Mouse (Mus musculus) adrenal gland, postnatal 25 days (tissue): ENCODE measurements around the gene Prtg. TPM values are rescaled to one million over a fixed set of nuclear protein-coding genes. Genes with fewer than 3 reads are reported as not detected.
A peak's percentile ranks its signal among the peaks of the same experiment; 100 is the strongest.

Experiments used
- DNase-seq: peaks from one replicate; pipeline ENCODE4 v3.0.0; 2021; ENCODE audit warnings: mixed read lengths
- total RNA-seq: library from RNA; stranded (reverse); gene quantifications from 2 replicates; pipeline ENCODE4 v1.2.3, GENCODE M21; 2021

Gene Prtg
- total RNA-seq, 1 experiment from 2014 or later: 0.58 TPM

DNA sequence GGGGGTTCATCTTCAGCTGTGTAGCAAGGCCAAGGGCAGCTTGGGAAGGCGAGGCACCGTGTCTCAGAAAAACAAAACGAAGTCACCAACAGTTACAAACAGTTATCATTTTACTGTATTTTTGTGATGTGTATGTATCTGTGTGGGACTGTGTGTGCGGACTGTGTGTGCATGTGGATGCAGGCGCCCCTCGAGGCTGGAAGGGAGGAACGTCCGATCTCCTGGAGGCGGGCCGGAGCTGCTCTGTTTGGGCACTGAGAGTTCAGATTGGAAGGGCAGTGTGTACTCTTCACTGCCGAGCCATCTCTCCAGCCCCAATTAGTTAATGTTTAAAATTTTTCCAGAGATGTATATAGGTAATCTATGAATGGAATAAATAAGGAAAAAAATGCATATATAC is 55.5 kb downstream of the Prtg start:
- DNase-seq: no peak

DNA sequence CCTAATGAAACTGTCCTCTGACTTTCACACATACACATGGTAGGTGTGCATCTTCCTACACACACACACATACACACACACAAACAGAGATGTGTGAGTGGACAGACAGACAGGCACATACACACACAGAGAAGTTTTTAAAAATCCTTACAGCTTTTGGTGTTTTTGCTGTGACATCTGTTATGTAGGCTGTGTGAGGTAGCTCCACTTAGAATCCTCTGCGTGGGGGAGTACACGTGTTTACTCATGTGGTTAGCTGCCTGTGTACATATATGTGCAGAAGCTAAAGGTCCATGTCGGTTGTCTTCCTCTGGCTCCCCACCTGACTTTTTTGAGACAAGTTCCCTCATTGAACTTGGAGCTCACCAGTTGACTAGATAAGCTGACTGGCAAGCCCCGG is 56.3 kb downstream of the Prtg start:
- DNase-seq: no peak

DNA sequence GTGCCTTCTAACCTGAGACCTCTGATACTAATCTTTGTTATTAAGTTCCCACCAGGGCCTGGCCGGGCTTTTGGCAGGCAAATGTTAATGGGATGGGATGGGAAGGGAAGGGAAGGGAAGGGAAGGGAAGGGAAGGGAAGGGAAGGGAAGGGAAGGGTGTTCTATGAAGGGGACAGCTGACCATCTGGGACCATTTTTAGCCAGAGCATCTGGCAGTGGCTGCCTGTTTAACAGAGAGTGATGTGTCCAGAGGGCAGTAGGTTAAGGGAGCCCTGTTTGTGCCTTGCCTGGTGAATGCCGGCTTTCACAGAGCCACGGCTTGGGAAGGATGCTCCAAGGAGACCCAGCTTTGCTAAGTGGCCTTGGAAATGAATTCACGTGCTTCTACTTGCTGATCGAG is 57.1 kb downstream of the Prtg start:
- DNase-seq: no peak

DNA sequence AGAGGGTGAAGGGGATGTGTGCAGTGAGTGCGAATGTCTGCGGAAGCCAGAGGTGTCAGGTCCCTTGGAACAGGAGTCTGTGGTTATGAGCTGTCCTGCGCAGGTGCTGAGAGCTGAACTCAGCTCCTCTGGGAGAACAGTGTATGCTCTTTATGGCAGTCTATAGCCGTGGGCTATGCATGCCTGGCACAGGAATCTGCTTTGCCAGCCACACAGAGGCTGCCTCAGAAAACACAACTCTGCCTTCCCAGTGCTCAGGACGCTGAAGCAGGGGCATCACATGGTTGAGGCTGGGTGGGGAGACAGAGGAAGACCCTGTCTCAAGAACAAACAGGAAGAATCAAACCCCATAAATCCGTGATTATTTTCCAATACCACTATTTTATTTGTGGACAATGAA is 60.8 kb downstream of the Prtg start:
- no peak for DNase-seq

DNA sequence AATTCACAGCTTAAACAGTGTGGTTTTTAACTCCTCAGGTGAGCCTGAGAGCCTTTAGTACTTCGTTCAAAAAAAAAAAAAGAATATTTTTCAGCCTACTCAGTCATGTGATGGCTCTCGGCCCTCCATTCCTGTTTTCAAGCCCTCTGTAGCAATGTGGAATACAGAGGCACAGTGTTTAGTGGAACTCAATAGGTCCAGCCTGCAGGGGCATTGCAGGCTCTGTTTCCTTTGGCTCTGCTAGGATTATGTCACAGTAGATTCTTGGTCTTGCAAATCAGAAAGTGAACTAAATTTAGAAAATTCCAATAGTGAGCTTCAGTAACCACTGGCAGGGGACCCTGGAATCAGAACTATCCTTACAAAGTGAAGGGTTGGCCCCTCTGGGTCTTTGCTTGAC is 62.1 kb downstream of the Prtg start:
- no peak for DNase-seq

DNA sequence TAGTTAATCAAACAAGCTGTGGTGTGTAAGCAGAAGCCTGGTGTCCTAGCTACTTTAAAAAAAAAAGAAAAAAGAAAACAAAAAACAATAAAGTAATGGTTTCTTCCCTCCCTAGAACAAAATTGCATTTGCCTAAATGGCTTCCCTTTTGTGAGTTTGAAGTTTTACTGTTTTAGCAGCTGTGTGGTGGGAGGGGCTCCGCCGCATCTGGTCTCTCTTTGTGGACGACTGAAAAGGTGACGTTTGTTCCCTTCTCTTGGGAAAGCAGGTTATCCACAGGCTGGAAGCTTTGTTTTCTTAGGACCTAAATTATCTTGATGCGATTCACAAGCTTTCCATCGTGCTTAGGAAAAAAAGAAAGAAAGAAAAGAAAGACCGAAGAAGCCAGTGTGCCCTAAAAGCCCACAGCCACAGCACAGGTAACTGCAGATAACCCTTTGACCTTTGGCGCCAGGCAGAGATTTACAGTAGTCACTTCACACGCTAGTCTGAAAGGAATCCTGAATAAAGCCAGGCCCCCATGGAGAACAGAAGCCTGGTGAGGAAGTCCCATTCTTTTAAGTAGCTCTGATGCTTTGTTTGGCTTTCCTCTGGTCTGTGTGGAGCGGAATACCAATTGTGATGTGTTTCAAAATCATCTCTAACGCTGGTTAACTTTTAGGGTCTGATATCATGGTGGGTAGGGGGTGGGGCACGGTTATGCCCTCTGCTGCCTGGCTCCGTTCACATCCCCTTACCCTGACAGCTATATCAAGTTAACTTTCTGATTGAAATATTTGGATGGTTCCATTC is 65.0 kb downstream of the Prtg start:
- DNase-seq: no peak

DNA sequence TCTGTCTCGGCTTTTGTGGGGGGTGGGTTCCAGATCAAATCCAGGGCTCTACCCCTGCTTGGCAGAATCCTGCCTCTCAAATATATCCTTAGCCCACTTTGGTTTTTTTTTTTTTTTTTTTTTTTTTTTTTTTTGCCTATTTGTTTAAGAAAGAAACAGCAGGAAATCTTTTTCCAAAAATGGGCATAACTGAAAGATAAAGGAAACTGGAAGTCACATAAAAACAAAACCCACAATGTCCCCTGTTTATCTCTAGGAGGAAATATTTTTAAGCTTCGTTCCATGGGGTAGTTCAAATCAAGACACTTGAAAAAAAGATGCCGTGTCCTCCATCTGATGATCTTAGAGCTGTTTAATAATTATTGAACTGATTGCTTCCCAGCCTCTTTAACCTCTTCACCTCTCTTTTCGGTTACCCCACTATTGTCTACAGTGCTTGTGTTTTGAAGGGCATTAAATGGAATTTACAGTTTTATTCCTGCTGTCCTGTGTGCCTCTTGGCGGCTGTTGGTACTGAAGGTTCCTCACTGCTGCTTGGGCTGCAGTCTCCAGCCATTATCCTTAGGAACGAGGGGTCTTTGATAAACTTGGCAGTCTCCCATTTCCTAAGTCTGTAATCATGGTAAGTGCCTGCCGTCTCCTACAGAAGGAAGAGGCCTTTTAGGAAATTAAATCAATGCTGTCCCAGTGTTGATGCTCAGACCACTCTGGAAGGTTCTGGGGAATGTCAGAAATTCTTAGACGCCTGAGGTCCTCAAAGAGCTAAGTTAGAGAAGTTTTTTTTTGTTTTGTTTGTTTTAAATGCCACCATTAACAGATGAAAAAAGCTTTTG is 65.8 kb downstream of the Prtg start:
- no peak for DNase-seq

DNA sequence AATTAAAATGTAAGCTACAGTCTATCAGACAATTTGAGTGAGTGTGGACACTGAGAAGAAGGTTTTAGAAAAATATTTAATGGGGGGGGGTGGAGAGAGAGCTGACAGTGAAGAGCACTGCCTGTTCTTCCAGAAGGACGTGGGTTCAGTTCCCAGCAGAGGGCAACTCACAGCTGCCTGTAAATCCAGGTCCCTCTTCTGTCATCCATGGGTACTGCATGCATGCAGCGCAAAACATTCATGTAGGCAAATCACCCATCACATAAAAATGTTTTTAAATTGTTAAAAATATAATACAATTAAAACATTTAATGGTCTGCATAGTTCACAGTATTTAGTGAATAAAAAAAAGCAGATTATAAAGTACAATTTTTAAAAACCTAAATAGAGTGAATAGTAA is 69.2 kb downstream of the Prtg start:
- DNase-seq: no peak

DNA sequence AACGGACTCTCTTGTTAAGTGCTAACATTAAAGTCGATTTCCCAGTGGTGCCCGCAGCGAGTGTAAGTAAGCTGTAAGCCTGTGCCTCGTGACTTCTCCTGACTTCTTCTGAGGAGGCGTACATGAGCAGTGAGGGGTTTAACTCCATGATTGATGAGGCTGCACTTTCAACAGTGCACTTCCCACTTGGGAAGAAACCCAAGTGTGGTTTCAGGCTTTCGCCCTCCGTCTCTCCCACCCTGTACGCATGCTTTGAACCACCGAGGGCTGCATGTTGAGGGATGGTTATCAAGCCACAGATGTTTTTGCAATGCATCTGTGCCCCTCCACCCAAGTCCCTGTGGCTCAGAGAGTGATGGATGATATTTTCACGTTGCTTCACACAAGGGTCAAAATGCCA is 71.2 kb downstream of the Prtg start:
- no peak for DNase-seq

DNA sequence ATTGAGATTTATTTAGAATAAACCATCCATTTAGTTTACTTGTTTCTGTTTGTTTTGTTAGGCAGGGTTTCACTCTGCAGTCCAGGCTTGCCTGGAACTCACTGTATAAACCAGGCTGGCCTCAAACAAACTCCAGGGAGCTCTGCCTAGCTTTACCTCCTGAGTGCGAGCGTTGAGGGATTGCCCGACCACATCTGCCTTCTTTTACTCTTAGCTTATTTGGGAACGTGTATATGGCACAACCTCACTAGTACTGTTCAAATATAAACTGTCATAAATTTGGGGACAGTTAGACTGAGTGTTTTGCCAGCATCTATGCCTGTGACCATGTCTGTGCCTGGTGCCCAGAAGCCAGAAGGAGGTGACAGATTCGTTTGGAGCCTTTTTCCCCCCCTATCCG is 72.0 kb downstream of the Prtg start:
- DNase-seq: no peak

DNA sequence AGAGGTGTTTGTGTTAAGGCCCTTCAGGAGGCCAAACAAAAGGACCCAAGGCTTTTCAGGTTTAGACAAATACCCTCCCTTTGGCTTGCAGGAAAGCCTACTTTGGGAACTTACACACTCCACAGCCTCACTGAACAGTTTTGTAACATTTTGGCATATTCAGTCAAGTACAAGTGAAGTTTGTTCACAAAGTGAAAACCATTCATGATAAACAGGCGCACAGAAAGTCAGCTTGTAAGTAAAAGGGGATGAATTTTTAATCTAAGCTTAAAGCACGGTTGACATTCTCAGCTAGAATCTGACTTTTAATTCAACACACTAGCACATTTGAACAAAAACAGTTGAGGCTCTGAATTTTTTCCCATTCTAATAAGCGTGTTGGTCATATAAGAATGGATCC is 72.9 kb downstream of the Prtg start:
- DNase-seq: no peak

DNA sequence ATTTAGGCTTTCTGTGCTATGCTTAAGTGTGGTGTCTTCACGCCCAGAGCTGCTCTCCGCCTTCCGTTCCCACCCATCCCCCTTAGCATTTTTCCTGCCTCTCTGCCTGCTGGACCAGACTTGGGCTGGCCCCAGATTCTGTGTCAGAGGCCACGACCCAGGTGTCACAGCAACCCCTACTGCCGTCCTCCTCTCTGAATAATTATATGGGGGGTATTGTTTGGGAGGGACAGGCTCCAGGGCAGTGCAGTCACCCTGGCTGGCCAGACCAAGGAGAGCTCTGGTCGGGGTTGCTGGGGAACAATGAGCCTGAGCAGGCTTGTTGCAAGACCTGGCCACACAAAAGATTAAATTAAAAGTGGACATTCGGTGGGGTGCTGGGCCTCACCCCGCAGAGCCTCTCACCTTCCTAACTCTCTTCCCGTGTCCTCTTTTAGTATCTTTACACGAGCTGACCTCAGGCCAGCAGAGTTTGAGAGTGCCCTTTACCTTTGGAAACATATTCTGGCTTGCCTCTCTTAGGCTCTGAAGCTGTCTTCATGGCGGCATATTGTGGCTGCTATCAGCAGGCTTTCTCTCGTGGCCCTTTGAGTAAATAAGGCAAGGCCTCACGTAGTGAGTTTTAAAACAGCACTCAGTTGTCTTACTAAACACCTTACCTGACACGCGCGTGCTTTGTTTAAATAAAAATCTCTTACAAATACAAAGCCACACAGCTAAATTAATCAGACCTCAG is 73.7 kb downstream of the Prtg start:
- peak; percentile 17 for DNase-seq

DNA sequence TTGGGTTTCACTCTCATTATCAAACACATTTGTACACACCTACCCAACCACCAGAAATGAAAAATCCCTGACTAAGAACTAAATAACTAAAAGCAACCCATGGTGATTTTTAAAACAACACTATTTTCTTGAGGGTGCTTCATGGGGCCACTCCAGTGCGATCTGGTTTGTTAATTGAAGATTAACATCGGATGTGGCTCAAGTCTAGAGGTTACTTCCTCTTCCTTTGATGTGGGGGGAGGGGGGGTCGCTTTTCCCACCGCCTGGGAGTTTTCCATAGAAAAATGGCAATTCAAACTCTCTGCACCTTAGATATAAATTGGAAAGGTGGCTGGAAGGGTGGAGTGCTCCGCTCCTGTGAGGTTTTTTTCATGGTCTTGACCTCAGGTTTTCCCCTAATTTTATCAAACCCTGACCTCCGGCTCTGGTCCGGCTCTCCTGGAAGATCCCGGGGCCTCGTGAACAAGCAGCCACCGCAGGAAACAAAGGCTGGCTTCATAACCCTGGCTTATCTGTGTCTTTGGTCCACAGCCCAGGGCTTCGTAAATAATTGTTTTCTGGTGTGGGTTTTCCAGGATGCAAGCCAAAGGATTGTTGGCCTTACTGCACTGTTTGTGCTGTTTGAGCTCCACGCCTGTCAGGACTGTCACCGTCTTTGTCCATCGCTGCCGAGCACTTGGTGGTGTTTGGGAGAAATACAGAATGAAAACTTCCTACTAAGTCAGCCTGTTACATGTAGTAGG is 74.5 kb downstream of the Prtg start:
- peak; percentile 36 for DNase-seq

DNA sequence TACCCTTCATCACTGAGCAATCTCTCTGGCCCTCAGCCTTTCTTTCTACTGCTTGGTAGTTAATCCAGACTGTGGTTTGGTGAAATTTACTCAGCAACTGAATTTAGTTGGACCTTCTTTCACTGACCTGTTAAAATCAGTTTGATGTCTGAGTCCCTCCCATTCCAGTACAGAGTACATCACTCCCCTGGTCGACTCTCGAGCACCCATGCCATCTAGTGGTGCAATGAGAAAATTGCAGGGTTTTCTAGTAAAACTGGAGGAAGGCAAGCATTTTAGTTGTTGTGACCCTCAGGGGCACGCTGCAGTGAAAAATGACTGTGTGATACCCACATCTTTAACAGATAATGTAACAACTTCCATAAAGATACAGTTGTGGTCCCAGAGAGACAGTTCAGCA is 77.3 kb downstream of the Prtg start:
- peak; percentile 30 for DNase-seq

DNA sequence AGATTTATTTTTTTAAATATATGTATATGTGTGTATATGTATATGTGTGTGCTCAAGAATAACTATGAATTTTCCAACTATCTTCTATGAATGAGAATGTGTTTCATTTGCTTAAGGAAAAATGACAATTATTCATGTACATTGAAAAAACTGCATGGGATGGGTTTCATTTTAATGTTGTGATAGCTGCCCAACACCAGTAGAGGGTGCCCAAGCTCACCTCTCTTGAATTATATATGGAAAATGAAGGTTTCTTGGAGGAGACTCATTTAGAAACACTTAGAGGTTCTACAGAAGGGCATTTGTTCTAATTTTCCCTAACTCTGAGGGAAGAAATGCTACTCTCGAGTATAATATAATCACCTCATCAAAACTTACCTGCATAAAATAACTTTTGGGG is 83.1 kb downstream of the Prtg start:
- no peak for DNase-seq

DNA sequence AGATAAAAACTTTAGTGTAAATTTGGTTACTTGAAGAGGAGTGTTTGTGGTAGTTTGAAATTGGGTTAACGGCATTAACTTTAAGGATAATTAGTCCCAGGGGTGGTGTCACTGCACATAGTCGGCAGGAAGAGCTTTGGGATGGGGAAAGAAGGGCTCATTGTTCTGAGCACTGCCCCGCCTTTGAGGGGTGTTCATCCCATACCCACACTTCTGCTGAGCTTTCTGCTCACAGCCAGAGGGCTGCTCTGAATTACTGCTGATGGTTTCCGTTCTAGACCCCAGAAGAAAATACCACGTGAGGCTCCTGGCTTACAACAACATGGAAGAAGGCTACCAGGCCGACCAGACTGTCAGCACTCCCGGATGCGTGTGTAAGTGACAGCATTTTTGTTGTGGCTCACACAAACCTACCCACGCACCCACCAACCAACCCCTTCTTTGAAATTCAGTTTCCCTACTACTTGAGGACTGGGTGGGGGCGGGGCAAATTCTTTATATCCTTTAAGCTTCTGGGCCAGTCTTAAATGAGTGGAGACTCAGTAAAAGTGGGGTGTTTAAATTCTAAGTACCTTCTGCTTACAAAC is 83.9 kb downstream of the Prtg start:
- no peak for DNase-seq

DNA sequence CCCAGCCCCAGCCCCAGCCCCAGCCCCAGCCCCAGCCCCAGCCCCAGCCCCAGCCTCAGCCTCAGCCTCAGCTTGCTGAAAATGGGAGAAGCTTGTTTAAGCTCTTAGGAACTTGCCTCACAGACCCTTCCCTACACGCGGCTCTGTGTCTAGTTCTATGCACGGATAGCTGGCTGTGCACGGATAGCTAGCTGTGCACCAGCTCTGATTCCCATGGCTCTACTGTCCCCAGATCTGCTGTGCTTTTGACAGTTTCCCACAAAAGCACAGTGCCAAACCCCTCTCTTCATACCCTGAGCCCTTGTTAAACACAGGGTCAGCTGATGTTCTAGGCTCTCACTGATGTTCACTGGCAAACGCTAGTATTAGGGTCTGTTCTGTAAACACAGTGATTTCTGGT is 86.1 kb downstream of the Prtg start:
- DNase-seq: no peak

DNA sequence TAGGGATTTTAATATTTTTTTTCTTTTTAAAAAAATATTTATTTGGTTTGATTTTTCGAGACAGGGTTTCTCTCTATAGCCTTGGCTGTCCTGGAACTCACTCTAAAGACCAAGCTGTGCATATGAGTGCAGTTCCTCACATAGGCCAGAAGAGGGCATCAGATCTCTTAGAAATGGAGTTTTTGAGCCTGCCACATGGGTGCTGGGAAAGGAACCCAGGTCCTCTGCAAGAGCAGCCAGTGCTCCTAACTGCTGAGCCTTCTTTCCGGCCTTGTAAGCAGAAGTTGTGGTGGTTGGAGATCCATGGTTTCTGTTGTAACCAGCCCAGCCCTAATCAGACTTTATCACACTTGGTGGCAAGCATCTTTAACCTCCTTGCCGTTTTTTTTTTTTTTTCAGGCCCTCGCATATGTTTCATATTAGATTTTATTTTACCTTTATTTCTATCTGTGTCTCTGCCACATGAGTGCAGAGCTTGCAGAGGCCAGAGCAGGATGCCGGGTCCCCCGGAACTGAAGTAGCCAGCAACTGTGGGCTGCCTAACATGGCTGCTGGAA is 88.2 kb downstream of the Prtg start:
- no peak for DNase-seq

DNA sequence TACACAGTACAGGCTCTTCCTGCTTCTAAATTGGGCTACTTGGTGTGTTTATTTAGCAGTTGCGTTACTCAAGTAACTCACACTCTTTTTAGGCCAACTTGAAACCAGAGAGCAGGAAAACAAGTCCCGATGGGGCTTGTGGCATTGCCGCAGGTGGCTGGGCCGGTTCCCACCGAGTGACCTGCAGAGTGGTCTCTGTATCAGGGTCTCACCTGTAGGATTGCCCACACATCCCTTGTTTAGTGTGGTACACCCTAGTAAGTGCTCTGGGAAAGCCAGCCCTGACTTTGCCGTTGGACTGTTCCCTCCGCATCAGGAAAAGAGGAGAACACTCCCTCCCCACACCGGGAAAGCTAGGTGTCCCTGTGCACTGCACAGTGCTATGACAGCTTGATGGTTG is 95.4 kb downstream of the Prtg start:
- DNase-seq: no peak

DNA sequence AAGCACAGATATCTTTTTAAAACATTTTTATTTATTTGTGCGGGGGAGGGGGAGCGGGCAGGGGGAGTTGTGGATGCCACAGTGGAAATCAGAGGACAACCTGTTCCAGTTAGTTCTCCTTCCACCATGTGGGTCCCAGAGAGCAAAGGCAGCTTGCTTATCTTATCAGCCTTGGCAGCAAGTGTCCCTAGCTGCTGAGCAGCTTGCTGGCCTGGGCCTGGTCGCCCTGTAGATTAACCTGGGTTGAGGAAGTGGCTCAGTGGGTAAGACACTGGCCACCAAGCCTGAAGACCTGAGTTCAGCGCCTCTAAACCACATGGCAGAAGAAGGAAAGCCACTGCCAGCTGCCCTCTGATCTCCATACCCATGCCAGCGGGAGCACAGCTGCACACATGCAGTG is 95.9 kb downstream of the Prtg start:
- no peak for DNase-seq

DNA sequence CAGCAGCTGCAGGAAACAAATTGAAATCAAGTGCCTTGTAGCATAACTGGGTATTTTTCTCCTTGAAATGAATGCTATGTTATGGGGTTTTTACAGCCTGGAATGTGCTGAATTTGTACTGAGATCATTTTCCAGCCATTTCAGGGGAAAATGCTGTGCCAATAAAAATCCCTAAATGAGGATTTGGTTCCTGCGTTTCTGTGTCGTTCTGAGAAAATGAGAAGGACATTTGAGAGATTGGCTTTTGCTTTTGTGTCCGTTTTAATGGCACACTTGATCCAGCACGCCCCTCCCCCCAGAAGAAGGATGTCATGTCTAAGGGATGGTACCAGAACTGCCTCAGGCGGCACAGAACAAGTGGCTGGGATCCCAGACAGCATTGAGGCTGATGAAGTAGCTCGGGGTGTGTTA is 100.0 kb downstream of the Prtg start:
- DNase-seq: no peak

DNA sequence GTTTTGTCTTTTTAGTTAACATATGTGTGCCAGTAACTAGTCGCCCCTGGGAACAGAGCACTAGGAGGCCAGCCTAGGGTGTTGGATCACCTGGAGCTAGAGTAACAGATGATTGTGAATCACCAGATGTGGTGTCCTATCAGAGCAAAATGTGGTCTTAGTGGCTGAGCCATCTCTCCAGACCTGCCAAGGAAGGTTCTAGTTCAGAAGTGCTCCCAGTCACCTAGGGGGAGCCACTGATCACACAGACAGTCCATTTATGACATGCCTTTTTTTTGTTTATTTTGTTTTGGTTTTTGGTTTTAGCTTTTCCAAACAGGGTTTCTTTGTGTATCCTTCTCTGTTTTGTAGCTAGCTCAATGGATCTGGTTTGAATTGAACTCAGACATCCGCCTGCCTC is 104.7 kb downstream of the Prtg start:
- no peak for DNase-seq
